Mouse (Mus musculus): Measurements from ENCODE around the gene Ddc.

Gene Ddc

DNA sequence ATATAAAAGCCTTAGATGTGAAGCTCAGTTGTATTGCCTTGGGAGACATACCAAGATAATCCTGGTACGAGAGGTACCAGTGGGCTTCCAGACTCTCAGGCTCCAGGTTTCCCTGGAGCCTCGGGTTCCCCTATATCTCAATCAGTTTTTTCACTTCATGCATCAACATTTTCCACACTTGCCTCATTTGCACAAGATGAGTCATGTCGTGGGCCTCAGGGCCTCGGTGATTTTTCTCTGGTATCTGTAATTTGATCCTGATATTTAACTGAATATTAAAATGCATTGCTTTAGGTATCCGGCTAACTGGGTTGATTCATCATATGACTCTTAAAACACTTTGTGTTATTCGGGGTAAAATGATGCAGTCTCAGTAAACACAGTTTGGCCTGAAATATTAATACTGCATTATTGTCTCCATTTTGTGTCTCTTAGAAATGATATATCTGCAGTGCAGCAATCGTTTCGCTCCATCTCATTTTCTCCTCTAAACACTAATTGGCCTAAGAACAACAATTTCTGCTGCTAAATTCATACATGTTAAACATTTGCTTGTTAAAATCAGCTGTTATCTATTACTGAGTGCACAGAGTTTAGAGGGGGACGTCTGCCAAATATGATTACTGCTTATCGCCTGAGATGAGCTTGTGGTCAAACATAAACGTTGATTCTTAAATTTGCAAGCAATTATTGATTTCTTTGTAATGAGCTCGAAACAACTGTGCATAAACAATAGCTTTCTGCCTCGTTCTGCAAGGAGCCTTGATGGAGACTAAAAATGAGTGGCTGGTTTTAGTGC is 48.2 kb downstream of the Ddc start:
- DNase-seq (ENCODE audit: low spot score in 2 of 2) = no peak

DNA sequence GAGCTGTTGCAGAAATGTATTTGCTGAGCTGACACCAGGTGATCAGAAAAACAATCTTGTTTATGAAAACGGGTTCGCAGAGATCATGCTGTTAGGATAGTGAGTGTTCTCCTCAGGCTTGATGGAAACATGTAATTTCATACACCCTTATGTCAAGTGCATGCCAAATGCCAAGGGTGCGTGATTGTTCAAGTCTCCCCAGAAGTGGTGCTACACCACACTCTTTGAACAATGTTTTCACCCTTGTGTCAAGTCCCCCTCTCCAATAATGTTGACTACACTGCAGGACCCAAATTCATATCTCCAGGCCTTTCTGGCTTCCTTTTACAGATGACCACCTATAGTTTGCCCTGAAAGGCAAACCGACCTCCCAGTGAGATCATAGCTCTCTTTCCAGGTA is 49.5 kb downstream of the Ddc start:
- DNase-seq (ENCODE audit: low spot score in 2 of 2) = no peak

DNA sequence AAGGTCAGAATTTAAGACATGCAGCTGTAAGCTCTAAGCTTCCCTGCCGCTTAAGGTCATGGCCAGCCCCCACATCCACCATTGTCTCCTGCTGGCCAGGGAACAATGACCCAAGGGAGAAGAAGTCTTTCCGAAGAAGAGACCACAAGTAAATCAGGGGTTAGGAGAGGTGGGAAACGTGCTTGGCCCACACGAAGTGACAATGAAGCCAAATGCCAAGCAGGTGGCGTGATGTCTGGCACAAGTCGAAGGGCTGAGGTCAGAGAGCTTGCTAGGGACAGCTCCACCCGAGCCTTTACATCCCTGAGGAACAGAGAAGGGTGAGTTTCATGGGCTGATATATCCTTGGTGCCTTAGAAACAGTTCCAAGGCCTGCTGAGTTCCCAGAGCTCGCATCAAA is 52.9 kb downstream of the Ddc start:
- DNase-seq (ENCODE audit: low spot score in 2 of 2) = no peak

DNA sequence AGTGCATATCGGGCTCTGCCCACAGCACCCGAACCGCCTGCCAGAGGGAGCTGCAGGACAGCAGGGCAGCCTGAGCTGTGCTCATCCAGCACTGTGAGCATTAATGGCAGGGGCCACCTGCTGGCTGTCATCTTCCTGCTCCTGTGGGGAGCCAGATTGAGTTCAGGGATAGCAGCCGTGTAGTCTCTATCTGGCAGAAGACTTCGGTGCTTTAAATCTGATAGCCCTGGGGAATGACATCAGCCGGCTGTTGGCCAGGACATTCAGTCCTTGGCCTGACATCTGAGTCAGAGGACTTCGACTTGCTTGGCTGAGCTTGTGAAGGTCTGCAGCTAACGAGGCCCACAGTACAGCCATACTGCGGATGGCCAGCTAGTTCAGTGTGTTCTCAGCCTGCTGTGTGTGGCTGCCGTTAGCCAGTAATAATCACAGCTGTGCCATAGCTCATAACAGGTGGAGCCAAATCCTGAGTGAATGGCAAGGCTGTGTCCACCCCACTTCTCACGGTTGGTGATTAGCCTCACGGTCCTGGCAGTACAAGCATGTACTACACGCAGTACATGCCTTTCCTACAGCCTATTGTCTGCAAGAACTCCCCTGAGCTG is 53.5 kb downstream of the Ddc start:
- peak; percentile 32 to 82 for DNase-seq (ENCODE audit: low spot score in 2 of 2)

DNA sequence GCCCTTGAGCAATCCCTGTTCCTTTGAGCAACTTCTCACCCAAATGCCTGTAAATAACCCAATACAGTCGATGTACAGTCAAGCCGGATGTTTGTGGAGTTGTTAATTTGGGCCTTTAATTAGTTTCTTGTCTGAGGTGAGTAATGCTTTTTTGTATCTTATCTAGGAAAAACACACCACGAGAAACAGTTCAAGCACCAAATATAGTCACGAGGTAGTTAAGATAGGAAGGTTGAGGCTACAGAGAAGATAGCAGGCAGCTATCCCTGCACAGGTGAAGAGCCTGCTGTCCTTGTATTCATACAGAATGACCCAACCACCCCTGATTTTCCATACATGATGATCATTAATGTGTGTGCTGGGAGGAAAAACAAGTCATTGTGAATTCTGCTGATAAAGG is 56.4 kb downstream of the Ddc start:
- no peak for DNase-seq (ENCODE audit: low spot score in 2 of 2)

DNA sequence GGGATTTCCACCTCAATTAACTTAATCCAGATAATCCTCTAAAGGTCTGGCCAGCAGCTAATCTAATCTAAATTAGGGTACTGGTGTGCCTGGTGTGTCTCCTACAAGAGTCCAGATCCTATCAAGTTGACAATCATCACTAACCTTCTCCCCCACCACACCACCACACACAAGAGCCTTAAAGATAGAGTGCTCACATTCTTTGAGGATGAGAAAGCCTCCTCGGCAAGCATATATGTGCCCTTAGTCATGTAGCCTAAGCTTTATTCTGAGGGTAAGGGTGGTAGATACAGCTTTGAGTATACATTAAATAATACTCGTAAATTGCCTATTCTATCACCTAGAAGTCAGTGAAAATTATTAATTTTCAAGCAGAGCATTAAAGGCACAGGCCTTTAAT is 57.2 kb downstream of the Ddc start:
- no peak for DNase-seq (ENCODE audit: low spot score in 2 of 2)

DNA sequence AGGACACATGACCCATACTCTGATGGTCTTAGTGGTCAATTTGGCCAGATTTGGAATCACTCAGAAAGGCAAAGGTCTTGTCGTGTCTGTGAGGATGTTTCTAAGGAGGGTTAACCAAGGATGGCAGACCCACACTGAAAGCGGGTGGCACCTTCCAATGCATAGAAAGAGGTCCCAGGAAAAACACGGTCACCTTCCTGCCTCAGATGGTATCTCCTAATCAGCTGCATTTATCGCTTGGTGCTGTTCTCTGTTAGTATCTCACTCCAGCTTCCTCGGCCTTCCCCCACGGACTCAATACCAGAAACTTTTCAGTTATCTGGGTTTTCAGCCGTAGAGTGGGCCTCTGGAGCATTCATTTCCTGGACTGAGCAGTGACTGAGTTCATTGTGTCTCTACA is 58.1 kb downstream of the Ddc start:
- no peak for DNase-seq (ENCODE audit: low spot score in 2 of 2)

DNA sequence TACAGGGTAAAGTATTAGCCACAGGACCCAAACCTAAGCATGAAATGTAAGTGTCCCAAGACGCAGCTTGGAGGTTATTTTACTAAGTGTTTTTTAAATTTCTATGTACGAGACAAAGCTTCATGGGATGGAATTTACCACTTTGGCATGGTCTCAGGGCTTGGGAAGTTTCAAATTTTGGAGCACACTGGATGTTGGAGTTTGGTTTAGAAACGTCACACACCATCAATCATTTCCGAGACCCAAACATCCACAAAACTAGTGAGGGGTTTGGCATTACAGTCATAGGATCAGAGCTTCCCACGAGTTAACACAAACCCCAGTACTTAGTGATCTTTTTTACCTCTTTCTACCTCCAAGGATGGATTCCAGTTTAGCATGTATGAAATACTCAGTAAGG is 60.6 kb downstream of the Ddc start:
- DNase-seq (ENCODE audit: low spot score in 2 of 2) = no peak

DNA sequence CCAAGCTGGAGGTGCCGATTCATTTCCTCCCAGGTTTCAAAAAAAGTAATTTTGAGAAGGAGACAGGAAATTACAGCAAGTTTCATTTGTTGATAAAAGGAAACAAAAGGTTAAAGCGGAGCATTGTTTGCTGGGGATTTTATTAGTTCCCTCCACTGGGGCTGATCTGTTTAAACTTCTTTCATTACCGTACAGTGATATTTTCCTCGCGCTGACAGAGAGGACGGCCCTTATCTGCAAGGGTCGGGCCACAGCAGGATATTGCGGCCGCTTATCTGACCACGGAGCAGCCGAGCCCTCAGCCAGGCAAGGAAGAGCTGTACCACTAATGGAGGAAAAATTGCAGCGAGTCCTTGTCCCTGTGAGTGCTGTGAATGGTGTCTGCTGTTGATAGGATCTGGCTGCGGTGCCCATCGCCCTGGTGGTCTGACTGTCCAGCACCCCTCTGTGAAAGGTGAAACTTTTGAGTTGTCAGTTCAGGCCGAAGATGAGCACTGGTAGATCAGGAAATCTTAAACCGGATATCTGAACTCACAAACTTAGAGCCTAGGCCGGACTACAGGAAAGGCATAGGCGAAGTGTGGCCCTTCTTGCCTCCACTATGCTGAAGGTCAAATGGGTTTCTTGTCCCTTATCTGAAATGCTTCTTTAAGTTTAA is 61.1 kb downstream of the Ddc start:
- no peak for DNase-seq (ENCODE audit: low spot score in 2 of 2)

DNA sequence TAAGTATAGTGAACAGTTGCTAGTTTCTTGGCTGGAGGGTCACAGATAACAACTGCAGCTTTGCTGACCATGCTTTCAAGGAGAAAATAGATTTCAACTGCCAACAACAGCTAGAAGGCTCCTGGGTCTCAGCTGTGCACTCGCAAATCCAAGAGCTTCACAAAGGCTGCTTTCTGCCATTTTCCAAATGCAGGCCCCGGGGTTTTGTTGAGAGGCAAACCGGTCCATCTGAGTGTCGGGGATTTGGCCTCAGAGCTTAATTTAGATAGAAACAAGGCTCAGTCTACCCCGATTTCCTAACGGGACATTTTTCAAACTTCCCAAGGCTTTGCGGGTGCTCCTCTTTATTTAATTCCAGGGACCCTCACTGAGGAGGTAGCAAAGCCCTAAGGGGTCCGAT is 61.7 kb downstream of the Ddc start:
- no peak for DNase-seq (ENCODE audit: low spot score in 2 of 2)

DNA sequence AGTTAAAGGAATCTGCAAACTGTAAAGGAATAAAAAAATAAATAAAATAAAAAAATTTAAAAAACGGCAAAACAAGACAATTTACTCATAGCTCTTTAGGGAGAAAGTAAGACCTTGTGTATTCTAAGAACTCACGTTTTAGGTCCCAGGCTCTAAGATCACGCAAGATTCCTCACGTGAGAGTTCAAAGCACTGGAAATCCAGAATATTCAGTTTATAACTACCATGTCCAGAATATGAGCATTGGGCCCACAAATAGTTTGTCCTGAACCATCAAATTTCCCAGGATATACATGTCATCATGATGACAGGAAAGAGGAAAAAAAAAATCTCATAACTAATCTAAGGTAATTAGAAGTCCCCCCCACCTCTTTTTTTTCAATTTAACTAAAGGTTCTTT is 62.2 kb downstream of the Ddc start:
- DNase-seq (ENCODE audit: low spot score in 2 of 2) = no peak

DNA sequence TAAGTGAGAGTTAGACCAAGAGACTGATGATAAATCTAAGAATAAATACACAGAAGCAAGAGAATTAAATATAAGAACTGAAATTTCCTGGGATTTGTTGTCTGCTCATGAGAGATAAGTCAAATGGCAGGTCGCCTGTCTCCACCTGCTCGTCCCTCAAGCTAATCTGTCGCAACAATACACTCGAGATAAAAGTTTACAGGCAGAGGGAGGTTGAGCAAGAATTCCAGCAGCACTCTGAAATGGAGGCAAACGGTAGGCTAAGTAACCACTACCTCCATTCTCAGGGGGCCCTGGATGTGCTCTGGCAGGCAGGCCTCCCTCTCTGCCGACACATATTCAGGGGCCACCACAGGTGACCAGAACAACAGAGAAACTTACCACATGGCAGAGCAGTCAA is 62.6 kb downstream of the Ddc start:
- no peak for DNase-seq (ENCODE audit: low spot score in 2 of 2)

DNA sequence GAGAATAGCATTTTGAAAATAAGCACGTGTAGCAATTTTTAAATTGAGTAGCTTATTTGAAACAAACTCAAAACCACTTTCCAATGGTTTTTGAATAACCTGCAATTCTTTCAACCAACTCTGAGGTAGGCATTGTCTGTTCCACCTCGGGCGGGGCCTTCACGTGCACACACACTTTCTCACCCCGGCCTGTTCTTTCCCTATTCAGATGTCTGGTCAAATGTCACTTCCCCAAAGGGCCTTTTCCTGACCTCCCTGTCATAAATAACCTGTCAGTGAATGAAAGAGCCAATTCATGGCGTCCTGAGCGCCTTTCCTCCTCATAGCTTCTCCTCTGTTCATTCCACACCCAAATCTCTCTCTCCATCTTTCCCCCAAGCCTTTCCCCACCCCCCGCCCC is 64.8 kb downstream of the Ddc start:
- DNase-seq (ENCODE audit: low spot score in 2 of 2) = no peak

DNA sequence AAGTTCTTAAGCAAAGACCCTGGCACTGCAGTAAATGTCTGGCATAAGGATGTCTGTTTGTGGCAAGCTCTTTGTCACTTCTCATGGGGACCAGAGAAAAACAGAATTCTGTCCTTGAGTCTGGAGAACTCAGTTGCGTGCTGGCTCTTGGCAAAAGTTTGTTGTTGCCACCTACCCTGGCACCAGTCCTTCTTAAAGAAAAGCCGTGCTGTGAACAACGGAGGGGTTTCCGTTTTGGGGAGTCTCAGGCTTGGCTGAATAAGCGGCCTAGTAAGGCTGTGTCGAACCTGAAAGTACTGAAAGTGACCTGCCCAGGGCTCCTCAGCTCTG is 65.2 kb downstream of the Ddc start:
- DNase-seq (ENCODE audit: low spot score in 2 of 2) = no peak

DNA sequence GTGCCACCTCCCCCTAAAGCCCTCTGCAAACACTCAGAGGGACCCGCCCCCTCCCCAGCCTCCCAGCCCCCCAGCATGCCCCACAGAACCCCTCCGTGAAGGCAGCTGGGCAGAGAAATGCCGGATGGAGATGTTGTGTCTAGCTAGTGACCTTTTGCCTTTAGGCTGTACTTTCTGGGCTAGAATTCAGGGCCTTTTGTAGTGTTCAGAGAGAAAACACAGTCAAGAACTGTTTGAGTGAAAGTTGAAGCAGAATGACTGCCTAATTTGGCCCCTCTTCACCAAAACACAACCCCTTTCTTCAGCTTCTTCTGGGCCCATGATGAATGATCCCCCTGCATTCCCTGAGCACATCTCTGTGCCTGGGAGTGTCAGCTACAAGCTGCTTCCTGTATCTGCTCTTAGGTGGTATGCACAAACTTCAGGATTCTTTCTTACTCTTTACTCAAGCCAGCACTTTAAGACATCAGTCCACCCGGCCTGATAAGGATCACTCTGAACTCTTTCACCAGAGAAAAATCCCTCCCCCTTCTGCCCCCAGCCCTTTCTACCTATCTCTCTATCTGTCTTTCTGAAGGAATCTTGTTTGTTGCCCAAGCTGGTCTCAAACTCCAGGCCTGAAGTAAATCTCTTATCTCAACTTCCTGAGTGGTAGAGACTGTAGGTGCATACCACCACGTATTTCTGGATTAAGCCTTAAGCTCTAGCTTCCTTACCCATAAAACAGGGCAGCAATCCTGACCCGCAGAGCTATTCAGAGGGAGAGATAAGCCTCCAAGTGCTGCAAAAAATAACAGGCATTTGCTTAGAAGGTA is 65.8 kb downstream of the Ddc start:
- DNase-seq (ENCODE audit: low spot score in 2 of 2) = no peak

DNA sequence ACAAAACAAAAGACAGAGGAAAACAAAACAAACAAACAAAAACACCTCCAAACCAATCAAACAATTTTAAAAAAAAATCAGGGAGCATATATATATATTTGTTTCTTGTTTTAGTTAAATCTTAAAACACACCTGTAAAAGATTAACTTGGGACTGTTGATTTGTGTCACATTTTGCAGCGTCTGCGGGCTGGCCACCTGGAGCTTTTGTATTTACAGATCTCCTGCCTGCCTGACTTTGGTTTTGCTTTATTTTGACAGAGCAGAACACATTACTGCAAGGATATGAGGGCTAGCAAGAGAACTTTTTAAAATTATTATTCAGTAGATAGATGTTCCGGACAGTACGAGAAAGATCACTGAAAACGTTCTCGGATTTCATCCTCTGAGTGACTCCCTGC is 66.4 kb downstream of the Ddc start:
- no peak for DNase-seq (ENCODE audit: low spot score in 2 of 2)

DNA sequence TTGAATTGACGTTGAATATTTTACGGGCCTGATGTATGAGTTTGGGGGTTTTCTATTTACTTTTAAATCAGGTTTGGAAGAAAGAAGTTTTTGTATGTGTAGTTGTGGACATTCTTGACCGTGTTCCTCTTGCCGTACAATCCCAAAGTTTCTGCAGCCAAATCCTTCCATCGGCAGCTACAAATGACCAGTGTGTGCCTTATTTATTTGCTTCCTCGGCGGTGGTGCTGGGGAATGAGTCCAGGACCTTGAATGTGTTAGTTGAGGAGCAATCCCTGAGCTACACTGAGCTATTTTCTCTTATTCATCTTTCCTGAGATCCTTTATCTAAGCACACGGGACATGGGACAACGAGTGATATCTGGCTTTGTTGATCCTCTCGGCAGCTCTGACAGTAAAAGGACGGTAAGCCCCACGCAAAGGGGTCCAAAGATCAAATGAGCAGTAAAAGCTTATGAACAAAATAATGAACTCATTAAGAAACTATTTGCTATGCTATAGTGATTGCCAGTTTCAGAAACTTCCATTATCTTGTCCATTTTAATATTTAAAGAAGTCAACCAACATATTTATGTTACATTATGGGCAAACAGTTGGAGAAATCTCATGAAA is 67.0 kb downstream of the Ddc start:
- DNase-seq (ENCODE audit: low spot score in 2 of 2) = no peak

DNA sequence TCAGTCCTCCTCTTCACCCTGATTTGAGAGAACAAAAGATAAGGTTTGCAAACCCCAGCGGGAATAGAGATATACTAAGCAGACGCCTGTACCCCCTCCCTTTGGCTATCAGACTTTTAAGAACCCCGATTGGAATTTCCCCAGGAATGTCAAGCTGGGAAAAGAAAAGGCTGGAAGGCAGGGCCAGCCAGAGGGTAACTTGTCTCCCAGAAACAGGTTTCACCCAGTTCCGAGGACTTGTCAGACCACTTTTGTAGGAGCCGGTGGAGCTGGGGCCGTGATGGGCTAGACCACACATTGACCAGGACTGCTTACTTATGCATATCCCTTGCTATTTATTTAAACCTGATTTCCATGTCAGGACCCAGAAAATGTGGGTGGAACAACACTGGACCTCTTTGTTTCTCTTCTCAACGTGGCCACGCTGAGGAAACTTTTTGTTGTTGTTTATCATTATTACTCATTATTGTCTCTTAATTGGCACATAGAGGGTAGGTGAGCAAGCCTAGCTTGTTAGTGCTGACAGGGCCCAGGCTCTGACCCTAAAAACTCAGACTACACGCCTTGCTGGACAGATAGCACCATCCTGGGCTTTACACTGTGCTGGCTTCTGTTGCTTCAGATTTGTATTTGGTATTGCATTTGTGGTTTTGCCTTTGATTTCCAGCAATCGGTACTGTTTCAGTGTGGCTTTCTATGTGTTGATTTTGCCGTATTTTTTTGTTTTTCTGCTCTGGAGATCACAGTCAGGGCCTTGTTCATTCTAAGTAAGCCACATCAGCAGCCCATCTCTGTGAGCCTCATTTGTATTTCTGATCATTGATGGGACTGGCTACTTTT is 68.6 kb downstream of the Ddc start:
- DNase-seq (ENCODE audit: low spot score in 2 of 2) = no peak

DNA sequence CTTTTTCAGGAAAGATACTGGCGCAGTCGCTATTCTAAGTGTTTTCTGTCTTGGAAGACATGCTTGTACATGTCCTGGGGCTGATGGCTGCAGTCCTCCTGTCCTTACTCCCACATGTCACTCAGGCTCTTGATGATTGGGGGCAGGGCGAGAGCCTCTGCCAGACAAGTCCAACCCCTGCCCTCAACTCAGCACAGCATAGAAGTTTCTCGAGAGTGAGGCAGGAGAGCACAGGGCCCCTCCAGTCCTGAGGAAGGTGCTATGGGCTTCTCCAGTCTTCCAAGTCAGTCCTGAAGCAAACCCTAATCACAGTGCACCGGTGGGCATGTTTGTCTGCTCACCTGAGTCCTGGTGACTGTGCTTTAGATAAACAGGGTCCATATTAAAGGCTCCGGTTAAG is 69.2 kb downstream of the Ddc start:
- DNase-seq (ENCODE audit: low spot score in 2 of 2) = no peak

DNA sequence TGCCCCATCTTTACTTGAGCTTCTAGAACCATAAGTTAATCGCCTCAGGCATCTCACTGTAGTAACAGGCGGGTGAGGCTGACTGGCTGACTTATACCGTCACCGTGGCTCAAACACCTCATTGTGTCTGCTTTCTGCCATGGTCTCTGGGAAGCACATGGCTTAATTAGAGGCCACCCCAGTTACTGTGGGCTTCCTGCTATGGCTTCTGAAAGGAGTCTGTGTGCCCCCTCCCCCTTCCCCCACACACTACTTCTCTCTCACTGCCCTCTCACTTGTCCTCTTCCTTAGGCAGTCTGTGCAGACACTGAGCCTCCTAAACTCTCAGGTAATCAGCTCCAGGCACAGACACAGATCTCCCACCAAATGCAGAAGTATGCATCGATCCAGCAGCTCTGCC is 69.7 kb downstream of the Ddc start:
- no peak for DNase-seq (ENCODE audit: low spot score in 2 of 2)

DNA sequence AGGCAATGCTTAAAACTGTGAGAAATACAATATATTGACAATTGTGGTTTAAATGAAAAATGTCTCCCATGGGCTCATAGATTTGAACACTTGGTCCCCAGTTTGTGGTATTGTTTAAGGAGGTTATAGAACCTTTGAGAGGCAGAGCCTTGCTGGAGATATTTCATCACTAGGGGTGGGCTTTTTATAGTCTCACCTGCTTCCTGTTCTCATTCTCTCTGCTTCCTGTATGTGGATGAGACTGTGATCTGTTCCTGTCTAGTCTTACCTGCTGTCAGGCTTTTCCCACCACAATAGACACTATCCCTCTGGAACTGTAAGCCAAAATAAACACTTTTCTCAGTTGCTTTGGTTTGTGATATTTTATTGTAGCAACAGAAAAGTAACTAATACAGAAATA is 71.5 kb downstream of the Ddc start:
- no peak for DNase-seq (ENCODE audit: low spot score in 2 of 2)
